Mouse (Mus musculus) lung, adult 10 weeks (tissue): ENCODE data around the gene Rtp1. TPM values are rescaled to one million over a fixed set of nuclear protein-coding genes. Genes with fewer than 3 reads are reported as not detected.

Experiments used
- polyA plus RNA-seq: library from polyadenylated mRNA; stranded (reverse); fragments of 350-450 nt; fragmentation: Illumina TruSeq; extraction: RNeasy Lipid Tissue Mini Kit (QIAGEN cat#74804); gene quantifications from one replicate; pipeline ENCODE4 v1.2.3, GENCODE M21; 2014; ENCODE audit warnings: low read depth, low replicate concordance; ENCODE audit not compliant: insufficient read depth

Gene Rtp1
- not detected for polyA plus RNA-seq

GRCm38 (mm10) chr16:23428647-23429319 is at the start of gene Rtp1:
Gene Rtp1 (plus strand): TSS chr16:23429133.

Other genes with a start within 250 kb of the Rtp1 start
- 18.6 TPM for gene St6gal1, start 204.4 kb upstream of the Rtp1 start, polyA plus RNA-seq
- gene Rtp4, start 91.2 kb downstream of the Rtp1 start, polyA plus RNA-seq: 39.2 TPM
- 1.5 TPM for gene Masp1, start 91.7 kb downstream of the Rtp1 start, polyA plus RNA-seq